Mouse (Mus musculus) midbrain, postnatal 0 days (tissue): Measurements from ENCODE around the gene Echdc3. TPM values are rescaled to one million over a fixed set of nuclear protein-coding genes. Genes with fewer than 3 reads are reported as not detected.

Experiments used
- ATAC-seq: fragments of 200-750 bp; cut with Nextera tagmentation; 2 replicates; pipeline ENCODE4 v1.8.0; 2017; ENCODE audit warnings: moderate number of reproducible peaks, mild to moderate bottlenecking, moderate TSS enrichment, moderate library complexity; ENCODE audit not compliant: low FRiP score
- DNase-seq: peaks from one replicate; pipeline ENCODE4 v3.0.0-alpha.2; 2015; ENCODE audit warnings: low spot score
- H3K27ac ChIP-seq: fragments of 300-500 bp; sonication (generic); 2 replicates; pipeline ENCODE4 v1.5.1; 2014; ENCODE audit warnings: low read depth, mild to moderate bottlenecking, low read length, mixed read lengths
- H3K27me3 ChIP-seq: fragments of 300-500 bp; sonication (generic); 2 replicates; pipeline ENCODE4 v1.6.1; 2014; ENCODE audit warnings: low read length, control low read depth, mixed read lengths; ENCODE audit not compliant: insufficient read depth
- H3K36me3 ChIP-seq: fragments of 300-500 bp; sonication (generic); 2 replicates; pipeline ENCODE4 v1.6.1; 2014; ENCODE audit warnings: low read length, control low read depth, mixed read lengths; ENCODE audit not compliant: insufficient read depth
- H3K4me1 ChIP-seq: fragments of 300-500 bp; sonication (generic); 2 replicates; pipeline ENCODE4 v1.6.1; 2014; ENCODE audit warnings: mild to moderate bottlenecking, control low read depth, antibody characterized with exemption, low read length, mixed read lengths; ENCODE audit not compliant: insufficient read depth
- H3K4me2 ChIP-seq: fragments of 300-500 bp; sonication (generic); 2 replicates; pipeline ENCODE4 v1.6.1; 2014; ENCODE audit warnings: low read depth, mild to moderate bottlenecking, low read length, mixed read lengths; ENCODE audit not compliant: poor library complexity, severe bottlenecking
- H3K4me3 ChIP-seq: fragments of 300-500 bp; sonication (generic); 2 replicates; pipeline ENCODE4 v1.5.1; 2014; ENCODE audit warnings: low read depth, mild to moderate bottlenecking, low read length, moderate library complexity
- H3K9ac ChIP-seq: fragments of 300-500 bp; sonication (generic); replicated peaks from 2 replicates; pipeline ENCODE4 v1.6.1; 2014; ENCODE audit warnings: mild to moderate bottlenecking, low read length, moderate library complexity, mixed read lengths; ENCODE audit not compliant: poor library complexity, severe bottlenecking
- H3K9me3 ChIP-seq: fragments of 300-500 bp; sonication (generic); 2 replicates; pipeline ENCODE4 v1.6.1; 2016; ENCODE audit warnings: low read length, control low read depth
- CTCF ChIP-seq: IDR thresholded peaks from 2 replicates; pipeline ENCODE4 v1.5.1; 2016; ENCODE audit warnings: antibody characterized with exemption, mild to moderate bottlenecking
- WGBS: fragments of 180-500 bp; shearing (Covaris S2); extraction: QIAGEN DNeasy Blood & Tissue Kit; methylation state at CpG from one replicate; pipeline ENCODE4 v1.1.7; 2014; 5-methylcytosine and 5-hydroxymethylcytosine counted together
- polyA plus RNA-seq: library from polyadenylated mRNA; unstranded; fragments of >200 nt; fragmentation: Nextera tagmentation; extraction: Ambion mirVana; gene quantifications from 2 replicates; pipeline ENCODE4 v1.2.1, GENCODE M21; 2015
- total RNA-seq: library from RNA; depleted of rRNA; stranded (reverse); fragments of >200 nt; gene quantifications from 2 replicates; pipeline ENCODE4 v1.2.3, GENCODE M21; 2014

Echdc3 gene
- total and polyA plus RNA-seq, 2 experiments from 2014 or later: 1.0 to 1.5 TPM

- TF ChIP-seq CTCF: no peak
- Histone ChIP-seq H3K36me3 (no peaks in the 10 kb centered on the region), H3K4me3 (no peak overlapping the region), H3K27ac (no peak overlapping the region), H3K4me2 (no peak overlapping the region), H3K9me3 (no peaks in the 10 kb centered on the region), H3K27me3 (no peaks in the 10 kb centered on the region), H3K9ac (no peak overlapping the region), H3K4me1 (no peaks in the 10 kb centered on the region; the same call in 1 of the 2 replicates)
- WGBS: 89% methylated on average over 2 of the region's 2 CpGs
- DNase-seq (no peak), ATAC-seq (no peak)
Observed at GRCm38 (mm10) chr2:6257146-6257545, 44.3 kb upstream of the Echdc3 start.

- 66% methylated on average over 19 of the region's 19 CpGs for WGBS
- H3K27me3 ChIP-seq: no peaks in the 10 kb centered on the region
- no peaks in the 10 kb centered on the region for H3K9me3 ChIP-seq
- H3K9ac ChIP-seq: no peak overlapping the region
- no peak overlapping the region for H3K4me2 ChIP-seq
- no peak overlapping the region for H3K4me3 ChIP-seq
- TF ChIP-seq CTCF: no peak
- H3K4me1 ChIP-seq: no peaks in the 10 kb centered on the region
- peak; percentile 53; the same call in 1 of the 2 replicates for ATAC-seq
- H3K36me3 ChIP-seq: no peaks in the 10 kb centered on the region
- H3K27ac ChIP-seq: 0 out of 2 replicates have a peak overlapping the region, but pooled peaks have one; percentile 32
- peak; percentile 80 for DNase-seq
Observed at GRCm38 (mm10) chr2:6255989-6256841, 43.4 kb upstream of the Echdc3 start.

- Histone ChIP-seq H3K4me1 (no peaks in the 10 kb centered on the region), H3K27ac (no peak overlapping the region), H3K4me2 (no peak overlapping the region), H3K9ac (no peak overlapping the region), H3K27me3 (no peaks in the 10 kb centered on the region), H3K4me3 (no peak overlapping the region), H3K9me3 (no peaks in the 10 kb centered on the region), H3K36me3 (no peaks in the 10 kb centered on the region)
- no peak for TF ChIP-seq CTCF
- no peak for ATAC-seq
- WGBS: 66% methylated on average over 5 of the region's 5 CpGs
- peak; percentile 10 for DNase-seq
Observed at GRCm38 (mm10) chr2:6255402-6255988, 42.7 kb upstream of the Echdc3 start.

GRCm38 (mm10) chr2:6252491-6252890 is 39.7 kb upstream of the Echdc3 start:
- H3K36me3 ChIP-seq: no peaks in the 10 kb centered on the region
- no peak for TF ChIP-seq CTCF
- no peaks in the 10 kb centered on the region for H3K9me3 ChIP-seq
- no peak overlapping the region for H3K27ac ChIP-seq
- 95% methylated on average over 3 of the region's 3 CpGs for WGBS
- H3K4me2 ChIP-seq: no peak overlapping the region
- ATAC-seq (no peak), DNase-seq (no peak)
- H3K27me3 ChIP-seq: no peaks in the 10 kb centered on the region
- H3K4me3 ChIP-seq: no peak overlapping the region
- H3K4me1 ChIP-seq: no peaks in the 10 kb centered on the region
- no peak overlapping the region for H3K9ac ChIP-seq

DNA sequence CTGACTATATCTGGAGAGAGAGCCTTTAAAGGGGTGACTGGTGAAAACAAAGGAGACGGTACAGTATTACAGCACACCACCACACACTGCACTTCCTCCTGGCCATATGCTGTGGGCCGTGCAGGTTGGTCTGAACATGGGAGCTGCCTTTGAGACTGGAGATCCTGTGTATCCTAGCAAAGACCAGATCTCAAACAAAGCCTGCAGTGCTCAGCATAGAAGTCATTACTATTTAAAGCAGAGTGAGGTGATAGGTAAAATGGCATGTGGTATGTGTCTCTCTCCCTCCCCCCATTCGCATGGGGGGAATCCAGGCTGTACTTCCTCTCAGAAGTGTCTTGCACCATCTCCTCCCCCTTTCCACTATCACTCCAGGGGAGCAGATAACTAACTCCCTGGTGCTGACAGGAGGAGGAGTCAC is 38.3 kb upstream of the Echdc3 start:
- no peak for DNase-seq
- 78% methylated on average over 3 of the region's 3 CpGs for WGBS
- no peak for TF ChIP-seq CTCF
- H3K36me3 ChIP-seq: no peaks in the 10 kb centered on the region
- H3K27me3 ChIP-seq: no peaks in the 10 kb centered on the region
- no peak overlapping the region for H3K4me3 ChIP-seq
- no peak overlapping the region for H3K9ac ChIP-seq
- H3K9me3 ChIP-seq: no peaks in the 10 kb centered on the region
- no peak overlapping the region for H3K27ac ChIP-seq
- H3K4me2 ChIP-seq: no peak overlapping the region
- no peaks in the 10 kb centered on the region for H3K4me1 ChIP-seq
- ATAC-seq: no peak

DNA sequence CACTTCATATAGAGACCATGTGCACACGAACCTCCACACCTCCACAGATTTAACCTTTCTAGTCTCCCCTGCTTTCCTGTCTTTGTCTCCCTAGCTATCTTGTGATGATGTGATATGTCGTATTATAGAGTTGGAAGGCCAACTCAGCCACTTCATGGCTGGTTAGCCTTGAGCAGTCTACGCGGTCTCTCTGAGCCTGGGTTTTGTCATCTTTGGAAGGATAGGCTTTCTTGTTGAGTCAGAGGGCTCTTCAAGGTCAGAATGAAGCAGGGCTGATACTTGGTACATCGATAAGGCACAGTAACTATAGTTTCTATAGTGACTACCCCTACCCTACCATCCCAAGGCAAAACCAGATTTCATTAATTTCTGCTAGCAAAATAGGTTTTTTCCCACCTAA is 28.6 kb upstream of the Echdc3 start:
- no peaks in the 10 kb centered on the region for H3K36me3 ChIP-seq
- no peaks in the 10 kb centered on the region for H3K4me1 ChIP-seq
- H3K27ac ChIP-seq: no peak overlapping the region
- H3K9ac ChIP-seq: no peak overlapping the region
- DNase-seq: no peak
- H3K4me2 ChIP-seq: no peak overlapping the region
- H3K4me3 ChIP-seq: no peak overlapping the region
- WGBS: 93% methylated on average over 5 of the region's 5 CpGs
- ATAC-seq: no peak
- no peaks in the 10 kb centered on the region for H3K27me3 ChIP-seq
- TF ChIP-seq CTCF: no peak
- no peaks in the 10 kb centered on the region for H3K9me3 ChIP-seq
